Mouse (Mus musculus) ES-Bruce4 (cell line): ENCODE results near the gene Artn.

Experiments used
- CTCF ChIP-seq: IDR thresholded peaks from one replicate; pipeline ENCODE4 v1.8.1; 2011; ENCODE audit warnings: low read depth, low read length
- POLR2A ChIP-seq: IDR thresholded peaks from one replicate; pipeline ENCODE4 v1.8.1; 2011; ENCODE audit warnings: low read length; ENCODE audit not compliant: insufficient read depth

- TF ChIP-seq CTCF, result no peak
- TF ChIP-seq POLR2A, result no peak
Measured at GRCm38 (mm10) chr4:117934081-117934480, 4.5 kb upstream of the Artn start.
